In genomic region chr14:48334106-48334809, GRCm38 (mm10) we compare ENCODE assay signal across 16 mouse cellular contexts.
DNase-seq lines count a peak whose midpoint lies in the region; ATAC-seq lines count a peak whose summit lies in the region.
"Had no signal": no experiment of that assay in that cellular context is flagged by ENCODE, and none has a peak within 500 bp of the region (broad histone marks: within the 10 kb centered on the region; RNA-seq: fewer than 3 reads in every experiment).

No protein-coding gene starts in this region.

- DNase-seq in hindbrain, embryonic 10.5 days (ENCODE audit: low spot score): peak; percentile 32
- DNase-seq in midbrain, embryonic 10.5 days (ENCODE audit: low spot score): peak; percentile 37
- DNase-seq in retina, embryonic 14.5 days (ENCODE audit: low spot score): peak; percentile 51
- DNase-seq in thymus, postnatal 36 days: no peak
- no peak for DNase-seq in right cerebral cortex, adult 18-20 months
- DNase-seq: B cell, adult 2 months; cerebellum, adult 2 months; kidney, adult 11 months had no signal

- no peak overlapping the region for H3K4me2 ChIP-seq in hindbrain, embryonic 13.5 days
- no peak overlapping the region for H3K4me2 ChIP-seq in midbrain, embryonic 16.5 days (ENCODE audit: low read length)
- H3K4me2 ChIP-seq in hindbrain, embryonic 16.5 days (ENCODE audit: low read length): no peak overlapping the region
- H3K4me2 ChIP-seq: embryonic facial prominence, embryonic 13.5 days; stomach, embryonic 15.5 days had no signal

- H3K36me3 ChIP-seq in hindbrain, embryonic 10.5 days: no peaks in the 10 kb centered on the region
- no peaks in the 10 kb centered on the region for H3K36me3 ChIP-seq in hindbrain, embryonic 13.5 days
- H3K36me3 ChIP-seq in midbrain, embryonic 10.5 days: no peaks in the 10 kb centered on the region
- no peaks in the 10 kb centered on the region for H3K36me3 ChIP-seq in midbrain, embryonic 16.5 days (ENCODE audit: control insufficient read depth, insufficient read depth, low read length)
- no peaks in the 10 kb centered on the region for H3K36me3 ChIP-seq in hindbrain, embryonic 16.5 days (ENCODE audit: control insufficient read depth, insufficient read depth, low read length)
- H3K36me3 ChIP-seq: embryonic facial prominence, embryonic 13.5 days; G1E; stomach, embryonic 15.5 days had no signal

- 42% methylated on average over 8 of the region's 8 CpGs for WGBS in hindbrain, embryonic 10.5 days
- 19% methylated on average over 8 of the region's 8 CpGs for WGBS in hindbrain, embryonic 13.5 days
- WGBS in midbrain, embryonic 10.5 days: 50% methylated on average over 8 of the region's 8 CpGs
- 12% methylated on average over 8 of the region's 8 CpGs for WGBS in midbrain, embryonic 16.5 days
- 26% methylated on average over 8 of the region's 8 CpGs for WGBS in hindbrain, embryonic 16.5 days

- no peak for ATAC-seq in hindbrain, embryonic 13.5 days (ENCODE audit: low FRiP score)
- no peak for ATAC-seq in midbrain, embryonic 16.5 days
- ATAC-seq in hindbrain, embryonic 16.5 days: peak; percentile 55; the same call in 1 of the 2 replicates

- no peaks in the 10 kb centered on the region for H3K9me3 ChIP-seq in hindbrain, embryonic 10.5 days
- H3K9me3 ChIP-seq in hindbrain, embryonic 13.5 days: no peaks in the 10 kb centered on the region
- H3K9me3 ChIP-seq in midbrain, embryonic 10.5 days (replicated peaks): no peaks in the 10 kb centered on the region
- no peaks in the 10 kb centered on the region for H3K9me3 ChIP-seq in midbrain, embryonic 16.5 days (replicated peaks; ENCODE audit: control insufficient read depth, low read length, poor library complexity, severe bottlenecking)
- no peaks in the 10 kb centered on the region for H3K9me3 ChIP-seq in hindbrain, embryonic 16.5 days (ENCODE audit: control insufficient read depth, low read length)
- H3K9me3 ChIP-seq: embryonic facial prominence, embryonic 13.5 days; G1E; stomach, embryonic 15.5 days had no signal

- H3K27me3 ChIP-seq in hindbrain, embryonic 10.5 days (ENCODE audit: insufficient read depth, poor library complexity, severe bottlenecking): no peaks in the 10 kb centered on the region
- H3K27me3 ChIP-seq in hindbrain, embryonic 13.5 days: 0 out of 2 replicates have a peak, but pooled peaks cover 8% of the 10 kb centered on the region
- peaks cover 6% of the 10 kb centered on the region; the same call in 1 of the 2 replicates for H3K27me3 ChIP-seq in midbrain, embryonic 10.5 days (ENCODE audit: low read depth, poor library complexity, severe bottlenecking)
- peaks cover 3% of the 10 kb centered on the region; the same call in 1 of the 2 replicates for H3K27me3 ChIP-seq in midbrain, embryonic 16.5 days (ENCODE audit: control insufficient read depth, insufficient read depth, low read depth, low read length)
- no peaks in the 10 kb centered on the region for H3K27me3 ChIP-seq in hindbrain, embryonic 16.5 days (replicated peaks; ENCODE audit: control insufficient read depth, insufficient read depth, low read length)
- H3K27me3 ChIP-seq: embryonic facial prominence, embryonic 13.5 days; stomach, embryonic 15.5 days had no signal

- H3K9ac ChIP-seq in hindbrain, embryonic 13.5 days: no peak overlapping the region
- H3K9ac ChIP-seq in midbrain, embryonic 16.5 days (ENCODE audit: low read depth, low read length): no peak overlapping the region
- H3K9ac ChIP-seq in hindbrain, embryonic 16.5 days (ENCODE audit: low read depth, low read length): no peak overlapping the region
- H3K9ac ChIP-seq: embryonic facial prominence, embryonic 13.5 days; liver, embryonic 14.5 days; stomach, embryonic 15.5 days had no signal

- H3K4me3 ChIP-seq in hindbrain, embryonic 10.5 days: no peak overlapping the region
- no peak overlapping the region for H3K4me3 ChIP-seq in hindbrain, embryonic 13.5 days
- no peak overlapping the region for H3K4me3 ChIP-seq in midbrain, embryonic 10.5 days
- no peak overlapping the region for H3K4me3 ChIP-seq in midbrain, embryonic 16.5 days (ENCODE audit: low read depth, low read length)
- no peak overlapping the region for H3K4me3 ChIP-seq in hindbrain, embryonic 16.5 days (ENCODE audit: low read length)
- H3K4me3 ChIP-seq: embryonic facial prominence, embryonic 13.5 days; megakaryocyte, embryonic 14.5 days; stomach, embryonic 15.5 days had no signal

- H3K4me1 ChIP-seq in hindbrain, embryonic 10.5 days (replicated peaks): peaks cover 40% of the 10 kb centered on the region
- H3K4me1 ChIP-seq in hindbrain, embryonic 13.5 days (replicated peaks): peaks cover 25% of the 10 kb centered on the region
- H3K4me1 ChIP-seq in midbrain, embryonic 10.5 days: peaks cover 37% of the 10 kb centered on the region
- peaks cover 20% of the 10 kb centered on the region for H3K4me1 ChIP-seq in midbrain, embryonic 16.5 days (ENCODE audit: control insufficient read depth, insufficient read depth, low read length)
- peaks cover 18% of the 10 kb centered on the region for H3K4me1 ChIP-seq in hindbrain, embryonic 16.5 days (ENCODE audit: control insufficient read depth, insufficient read depth, low read depth, low read length)
- H3K4me1 ChIP-seq: megakaryocyte, embryonic 14.5 days had no signal

- H3K27ac ChIP-seq in hindbrain, embryonic 10.5 days: peak overlapping the region; percentile 53; the same call in 1 of the 2 replicates
- no peak overlapping the region for H3K27ac ChIP-seq in hindbrain, embryonic 13.5 days
- H3K27ac ChIP-seq in midbrain, embryonic 10.5 days (replicated peaks): peak overlapping the region; percentile 61
- no peak overlapping the region for H3K27ac ChIP-seq in midbrain, embryonic 16.5 days (ENCODE audit: low read length)
- H3K27ac ChIP-seq in hindbrain, embryonic 16.5 days (ENCODE audit: low read depth, low read length): no peak overlapping the region
- H3K27ac ChIP-seq: embryonic facial prominence, embryonic 13.5 days; liver, embryonic 14.5 days; stomach, embryonic 15.5 days had no signal

Comparison
In these comparisons a context has a peak if more than half of its experiments do, and no peak if none do; other contexts are left out.
1. H3K27ac ChIP-seq: peak in hindbrain, embryonic 10.5 days (single experiment) and midbrain, embryonic 10.5 days (single experiment); none in hindbrain, embryonic 13.5 days (single experiment), midbrain, embryonic 16.5 days (single experiment) and hindbrain, embryonic 16.5 days (single experiment).
2. DNase-seq: peak in hindbrain, embryonic 10.5 days (single experiment), midbrain, embryonic 10.5 days (single experiment) and retina, embryonic 14.5 days (single experiment); none in thymus, postnatal 36 days (0 of 2) and right cerebral cortex, adult 18-20 months (single experiment).